Mouse (Mus musculus) leukemia stem cell, adult 10-12 weeks (primary cell): ENCODE measurements around the gene Echdc1. TPM values are rescaled to one million over a fixed set of nuclear protein-coding genes. Genes with fewer than 3 reads are reported as not detected.

Experiments used
- polyA plus RNA-seq: library from polyadenylated mRNA; stranded (reverse); fragments of >175 nt; gene quantifications from 2 replicates; pipeline ENCODE4 v1.2.3, GENCODE M21; 2012; ENCODE audit warnings: low replicate concordance

Echdc1 gene
- polyA plus RNA-seq, result 0.42 and 1.2 TPM in 2 replicates

DNA sequence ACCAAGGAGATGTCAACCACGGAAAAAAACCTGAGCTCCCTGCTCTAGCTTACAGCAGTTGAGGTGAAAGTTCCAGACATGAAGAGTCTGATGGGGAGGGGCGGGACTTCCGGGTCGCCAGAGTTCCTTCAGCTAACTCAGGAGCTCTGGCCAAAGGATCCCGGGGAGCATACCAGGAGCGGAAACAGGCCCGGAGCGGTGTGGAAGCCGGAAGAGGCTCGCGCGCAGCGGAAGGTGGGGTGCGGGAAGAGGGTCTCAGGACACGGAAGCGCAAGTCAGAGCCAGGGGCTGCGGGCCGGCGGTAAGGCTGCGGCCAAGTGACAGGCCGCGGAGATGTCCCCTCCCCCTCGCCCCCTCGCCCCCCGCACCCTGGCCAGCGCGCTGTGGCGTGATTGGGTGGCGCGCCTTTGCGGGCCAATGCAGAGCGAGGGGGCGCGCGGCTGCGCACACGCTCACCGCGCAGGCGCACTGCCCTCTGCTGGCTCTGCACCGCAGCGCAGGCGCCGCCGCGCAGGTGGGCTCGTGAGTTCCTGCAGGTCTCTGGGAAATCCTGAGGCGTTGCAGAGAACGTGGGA is at the start of gene Echdc1:
Gene Echdc1 (plus strand): TSS at position 103 of the 575 bp plus-strand sequence.

DNA sequence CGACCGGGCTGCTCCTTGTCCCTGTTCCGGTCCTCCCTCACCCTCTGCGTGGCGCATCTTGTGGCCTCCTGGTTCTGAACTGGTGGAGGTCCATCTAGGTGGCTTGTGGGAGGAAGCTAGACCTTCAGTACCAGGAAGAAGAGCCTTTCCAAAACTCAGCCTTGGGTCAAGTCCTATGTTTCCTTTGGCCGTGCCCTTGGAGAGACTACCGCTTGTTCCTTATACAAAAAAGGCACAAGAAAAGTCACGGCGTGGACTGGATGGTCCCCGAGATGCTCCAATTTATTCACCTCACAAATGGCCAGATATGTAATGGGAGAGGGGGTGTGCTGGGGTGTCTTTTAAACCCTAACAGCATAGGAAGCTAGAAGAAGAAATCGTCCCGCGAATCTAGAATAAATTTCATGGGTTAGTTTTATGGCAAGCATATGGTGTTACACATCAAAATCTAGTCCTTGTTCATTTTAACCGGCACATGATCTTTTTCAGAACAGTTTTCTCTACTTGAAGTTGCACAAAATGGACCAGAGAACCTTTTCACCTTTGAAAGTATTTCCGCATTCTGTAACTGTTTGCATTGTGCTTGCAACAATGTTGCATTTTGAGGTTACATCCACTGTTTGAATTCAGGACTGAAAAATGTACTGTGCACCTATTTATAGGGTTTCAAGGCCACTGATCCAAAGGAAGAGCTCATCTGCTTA is 49.4 kb downstream of the Echdc1 start, which contains the start of gene Rnf146:
Gene Rnf146 (minus strand): TSS at position 246 of the 704 bp plus-strand sequence.

Other genes with a start within 250 kb of the Echdc1 start
- gene Soga3, start 169.3 kb upstream of the Echdc1 start, polyA plus RNA-seq, result 0.06 TPM in 1 of 2 replicates, not detected in the other
- not detected in 2 replicates for gene Gm49353, start 114.2 kb upstream of the Echdc1 start, polyA plus RNA-seq
- not detected in 2 replicates for gene 9330159F19Rik, start 101.6 kb upstream of the Echdc1 start, polyA plus RNA-seq
- 2.2 and 2.4 TPM in 2 replicates for gene Rnf146, start 49.3 kb downstream of the Echdc1 start, polyA plus RNA-seq
- gene Rspo3, start 222.7 kb downstream of the Echdc1 start, polyA plus RNA-seq, result not detected in 2 replicates